Mouse (Mus musculus) liver, postnatal 0 days (tissue): ENCODE measurements around the gene Olfr994.

ENCODE experiments used
- CTCF ChIP-seq: sonication (generic); IDR thresholded peaks from 2 replicates; pipeline ENCODE4 v1.5.1; 2016; ENCODE audit warnings: antibody characterized with exemption, low read depth
- EP300 ChIP-seq: IDR thresholded peaks from 2 replicates; pipeline ENCODE4 v1.6.1; 2016; ENCODE audit warnings: antibody characterized with exemption, low read depth, mild to moderate bottlenecking

- no peak for TF ChIP-seq EP300
- TF ChIP-seq CTCF, result no peak
Observed at GRCm38 (mm10) chr2:85414777-85415176, 21.5 kb downstream of the Olfr994 start, which contains the start of gene Olfr993.
